Mouse (Mus musculus) spleen, adult 2 months (tissue): Measurements from ENCODE around the gene Dab2ip. TPM values are rescaled to one million over a fixed set of nuclear protein-coding genes. Genes with fewer than 3 reads are reported as not detected.
A peak's percentile ranks its signal among the peaks of the same experiment; 100 is the strongest.

ENCODE experiments used
- DNase-seq, 2 experiments: peaks; one replicate each; pipeline versions ENCODE4 v3.0.0 to v3.0.0-alpha.2; 2012 to 2021; ENCODE audit warnings: low spot score in 2 of 2, low read depth in 1 of 2
- H3K27ac ChIP-seq: fragments of 200-500 bp; 2 replicates; pipeline ENCODE4 v1.5.1; 2012; ENCODE audit warnings: low read length, inconsistent platforms; ENCODE audit not compliant: insufficient read depth
- H3K27me3 ChIP-seq: fragments of 200-500 bp; 2 replicates; pipeline ENCODE4 v1.6.1; 2012; ENCODE audit warnings: mild to moderate bottlenecking, moderate library complexity, low read length, inconsistent platforms; ENCODE audit not compliant: control insufficient read depth, insufficient read depth
- H3K36me3 ChIP-seq: fragments of 200-500 bp; 2 replicates; pipeline ENCODE4 v1.6.1; 2012; ENCODE audit warnings: mild to moderate bottlenecking, low read length, inconsistent platforms; ENCODE audit not compliant: control insufficient read depth, insufficient read depth
- H3K4me1 ChIP-seq: fragments of 200-500 bp; 2 replicates; pipeline ENCODE4 v1.6.1; 2011; ENCODE audit warnings: inconsistent platforms; ENCODE audit not compliant: control insufficient read depth, insufficient read depth, insufficient read length
- H3K4me3 ChIP-seq: fragments of 200-500 bp; 2 replicates; pipeline ENCODE4 v1.5.1; 2011; ENCODE audit warnings: mild to moderate bottlenecking, inconsistent platforms; ENCODE audit not compliant: insufficient read depth, insufficient read length; ENCODE audit errors: extremely low read depth
- CTCF ChIP-seq: fragments of 200-500 bp; IDR thresholded peaks from 2 replicates; pipeline ENCODE4 v1.5.1; 2011; ENCODE audit warnings: mild to moderate bottlenecking, inconsistent platforms; ENCODE audit not compliant: insufficient read depth, insufficient read length, insufficient replicate concordance; ENCODE audit errors: extremely low read depth
- POLR2A ChIP-seq: fragments of 200-500 bp; IDR thresholded peaks from 2 replicates; pipeline ENCODE4 v1.6.1; 2011; ENCODE audit warnings: low read depth, low read length, inconsistent platforms
- WGBS: fragments of 180-500 bp; shearing (Covaris S2); methylation state at CpG from one replicate; pipeline ENCODE4 v1.1.7; 2018; 5-methylcytosine and 5-hydroxymethylcytosine counted together
- polyA plus RNA-seq: library from polyadenylated mRNA; depleted of rRNA; stranded (reverse); fragments of >200 nt; gene quantifications from 2 replicates; pipeline ENCODE4 v1.2.3, GENCODE M21; 2012

Gene Dab2ip
- polyA plus RNA-seq, 1 experiment: 21.0 TPM

GRCm38 (mm10) chr2:35745876-35746275 lies 187.8 kb downstream of the Dab2ip start:
- H3K4me1 ChIP-seq: no peaks in the 10 kb centered on the region
- no peak overlapping the region for H3K4me3 ChIP-seq
- no peak overlapping the region for H3K27ac ChIP-seq
- TF ChIP-seq POLR2A: no peak
- TF ChIP-seq CTCF: no peak
- no peak for DNase-seq
- WGBS: 96% methylated on average over 10 of the region's 10 CpGs
- no peaks in the 10 kb centered on the region for H3K27me3 ChIP-seq
- H3K36me3 ChIP-seq: no peaks in the 10 kb centered on the region

GRCm38 (mm10) chr2:35746638-35747037 lies 188.6 kb downstream of the Dab2ip start:
- WGBS: 58% methylated on average over 7 of the region's 7 CpGs
- DNase-seq: no peak
- no peaks in the 10 kb centered on the region for H3K4me1 ChIP-seq
- no peak overlapping the region for H3K27ac ChIP-seq
- TF ChIP-seq POLR2A (no peak), CTCF (no peak)
- no peaks in the 10 kb centered on the region for H3K27me3 ChIP-seq
- no peak overlapping the region for H3K4me3 ChIP-seq
- no peaks in the 10 kb centered on the region for H3K36me3 ChIP-seq

GRCm38 (mm10) chr2:35747371-35748035 lies 189.4 kb downstream of the Dab2ip start:
- TF ChIP-seq POLR2A (no peak), CTCF (no peak)
- Histone ChIP-seq H3K27me3 (no peaks in the 10 kb centered on the region), H3K4me3 (no peak overlapping the region), H3K4me1 (no peaks in the 10 kb centered on the region), H3K27ac (no peak overlapping the region), H3K36me3 (no peaks in the 10 kb centered on the region)
- no peak for DNase-seq
- 81% methylated on average over 12 of the region's 12 CpGs for WGBS

DNA sequence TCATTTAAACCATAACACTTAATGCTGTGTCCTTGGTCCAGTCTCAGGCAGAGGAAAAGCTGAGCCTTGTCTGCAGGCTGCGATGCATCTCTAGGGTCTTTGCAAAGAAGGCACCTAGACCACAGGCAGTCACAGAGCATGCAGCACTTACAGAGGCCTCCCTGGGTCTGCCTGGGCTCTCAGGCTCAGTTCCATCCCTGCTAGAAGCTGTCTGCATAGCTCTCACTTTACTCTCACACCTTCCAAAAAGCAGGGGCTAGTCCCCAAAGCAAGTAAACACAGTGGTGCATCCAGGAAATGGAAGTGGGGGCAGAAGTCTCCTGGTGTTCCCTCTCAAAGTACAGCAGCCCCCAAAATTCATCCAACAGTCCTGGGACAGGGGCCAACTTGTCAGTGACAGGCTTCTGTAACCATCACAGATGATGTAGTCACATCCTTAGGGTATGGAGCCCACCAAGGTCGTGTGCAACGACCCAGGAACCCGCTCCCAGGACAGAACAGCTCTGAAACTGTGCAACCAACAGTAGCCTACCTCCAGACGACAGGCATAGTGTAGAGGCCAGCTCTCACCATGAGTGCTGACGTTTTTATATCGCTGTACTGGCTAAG lies 192.6 kb downstream of the Dab2ip start:
- no peak overlapping the region for H3K4me3 ChIP-seq
- no peak for TF ChIP-seq POLR2A
- TF ChIP-seq CTCF: no peak
- H3K4me1 ChIP-seq: no peaks in the 10 kb centered on the region
- H3K27me3 ChIP-seq: no peaks in the 10 kb centered on the region
- DNase-seq: no peak
- no peaks in the 10 kb centered on the region for H3K36me3 ChIP-seq
- 83% methylated on average over 7 of the region's 7 CpGs for WGBS
- no peak overlapping the region for H3K27ac ChIP-seq

DNA sequence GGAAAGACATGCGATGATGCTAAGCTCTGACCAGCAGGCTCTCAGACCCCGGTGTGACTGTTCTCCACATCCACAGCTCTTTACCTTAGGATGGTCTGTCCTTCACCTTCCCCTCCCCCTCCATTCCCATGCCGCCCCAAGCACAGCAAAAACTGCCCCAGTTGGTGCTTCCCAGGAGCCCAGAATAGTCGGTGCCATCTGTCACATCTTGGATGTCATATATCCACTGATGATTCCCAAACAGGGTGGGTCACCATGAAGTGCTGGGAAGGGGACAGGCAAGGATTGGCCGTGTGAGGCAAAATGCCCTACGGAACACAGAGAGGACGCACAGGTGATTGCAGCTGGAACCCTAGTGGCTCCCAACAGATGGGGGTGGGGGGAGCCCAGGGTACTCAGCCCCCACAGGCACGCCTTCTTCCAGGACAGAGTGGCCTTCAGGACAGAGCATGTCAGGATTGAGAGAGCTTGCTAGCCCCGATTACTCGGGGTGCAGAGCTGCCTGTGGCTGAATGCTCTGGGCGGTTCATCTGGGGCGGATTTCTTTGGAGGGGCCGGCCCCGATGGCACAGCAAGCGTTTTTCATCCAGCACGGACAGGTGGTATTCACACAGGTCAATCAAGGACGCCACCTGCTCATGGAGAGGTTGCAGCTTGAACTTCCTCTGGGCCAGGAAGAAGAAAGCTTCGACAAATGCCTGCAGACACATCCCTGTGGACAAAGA lies 193.9 kb downstream of the Dab2ip start:
- Histone ChIP-seq H3K27me3 (no peaks in the 10 kb centered on the region), H3K4me1 (peaks cover 5% of the 10 kb centered on the region; the same call in 1 of the 2 replicates), H3K27ac (no peak overlapping the region), H3K4me3 (no peak overlapping the region), H3K36me3 (no peaks in the 10 kb centered on the region)
- no peak for DNase-seq
- WGBS: 87% methylated on average over 18 of the region's 18 CpGs
- no peak for TF ChIP-seq CTCF
- no peak for TF ChIP-seq POLR2A

- Histone ChIP-seq H3K4me3 (no peak overlapping the region), H3K4me1 (peaks cover 5% of the 10 kb centered on the region; the same call in 1 of the 2 replicates), H3K27me3 (no peaks in the 10 kb centered on the region), H3K27ac (no peak overlapping the region), H3K36me3 (no peaks in the 10 kb centered on the region)
- WGBS: 18% methylated on average over 7 of the region's 7 CpGs
- TF ChIP-seq CTCF (no peak), POLR2A (no peak)
- peak; percentile 21 to 40 for DNase-seq
Observed at GRCm38 (mm10) chr2:35756467-35756866, 198.4 kb downstream of the Dab2ip start.
